Mouse (Mus musculus): ENCODE measurements around the gene Ptpn7.

Ptpn7 gene

GRCm38 (mm10) chr1:135128986-135129385 is 3.5 kb upstream of the Ptpn7 start:
- no peak for DNase-seq (ENCODE audit: low spot score in 2 of 2)

- DNase-seq (ENCODE audit: low spot score in 2 of 2), result no peak
These were observed 2.8 kb upstream of the Ptpn7 start for GRCm38 (mm10) chr1:135129543-135130183.

GRCm38 (mm10) chr1:135130376-135131018 is 2.0 kb upstream of the Ptpn7 start:
- no peak for DNase-seq (ENCODE audit: low spot score in 2 of 2)

- peak; percentile 78 to 82 for DNase-seq (ENCODE audit: low spot score in 2 of 2)
These were observed 1.5 kb upstream of the Ptpn7 start for GRCm38 (mm10) chr1:135131034-135131433.

- peak in 1 of 2 experiments; percentile 23 for DNase-seq (ENCODE audit: low spot score in 2 of 2)
These were observed 940 bp upstream of the Ptpn7 start for GRCm38 (mm10) chr1:135131560-135131959.

- peak; percentile 65 to 68 for DNase-seq (ENCODE audit: low spot score in 2 of 2)
These were observed 431 bp downstream of the Ptpn7 start for GRCm38 (mm10) chr1:135132893-135133369.

GRCm38 (mm10) chr1:135133678-135134435 is 1.4 kb downstream of the Ptpn7 start:
- DNase-seq (ENCODE audit: low spot score in 2 of 2), result peak; percentile 27 to 37

GRCm38 (mm10) chr1:135135111-135135787 is 2.7 kb downstream of the Ptpn7 start:
- DNase-seq (ENCODE audit: low spot score in 2 of 2), result no peak

GRCm38 (mm10) chr1:135136500-135136899 is 4.0 kb downstream of the Ptpn7 start:
- DNase-seq (ENCODE audit: low spot score in 2 of 2), result peak; percentile 52 to 60

GRCm38 (mm10) chr1:135139906-135140305 is 7.4 kb downstream of the Ptpn7 start:
- DNase-seq (ENCODE audit: low spot score in 2 of 2), result peak in 1 of 2 experiments; percentile 23

- DNase-seq (ENCODE audit: low spot score in 2 of 2), result no peak
These were observed 10.0 kb downstream of the Ptpn7 start for GRCm38 (mm10) chr1:135142452-135142851.

- peak in 1 of 2 experiments; percentile 20 for DNase-seq (ENCODE audit: low spot score in 2 of 2)
These were observed 11.4 kb downstream of the Ptpn7 start for GRCm38 (mm10) chr1:135143940-135144339.

- peak; percentile 88 for DNase-seq (ENCODE audit: low spot score in 2 of 2)
These were observed 13.8 kb downstream of the Ptpn7 start, which contains the start of gene Arl8a for GRCm38 (mm10) chr1:135146077-135146945. Gene Arl8a, plus strand, starts transcription at chr1:135146824.

GRCm38 (mm10) chr1:135146946-135147701 is 14.6 kb downstream of the Ptpn7 start:
- DNase-seq (ENCODE audit: low spot score in 2 of 2), result peak; percentile 81 to 86

GRCm38 (mm10) chr1:135147702-135148058 is 15.2 kb downstream of the Ptpn7 start:
- DNase-seq (ENCODE audit: low spot score in 2 of 2), result no peak

GRCm38 (mm10) chr1:135148476-135148875 is 16.0 kb downstream of the Ptpn7 start:
- no peak for DNase-seq (ENCODE audit: low spot score in 2 of 2)

GRCm38 (mm10) chr1:135148996-135149395 is 16.5 kb downstream of the Ptpn7 start:
- DNase-seq (ENCODE audit: low spot score in 2 of 2), result no peak

GRCm38 (mm10) chr1:135154011-135154410 is 21.5 kb downstream of the Ptpn7 start:
- DNase-seq (ENCODE audit: low spot score in 2 of 2), result no peak

GRCm38 (mm10) chr1:135154411-135154959 is 22.0 kb downstream of the Ptpn7 start:
- peak; percentile 52 to 72 for DNase-seq (ENCODE audit: low spot score in 2 of 2)

GRCm38 (mm10) chr1:135156300-135156699 is 23.8 kb downstream of the Ptpn7 start:
- DNase-seq (ENCODE audit: low spot score in 2 of 2), result no peak

Measured in spleen, postnatal 36 days (tissue).